Mouse (Mus musculus): ENCODE data around the gene Birc6. TPM values are rescaled to one million over a fixed set of nuclear protein-coding genes. Genes with fewer than 3 reads are reported as not detected.

The Birc6 gene
- total and polyA plus RNA-seq, 2 experiments, result 33.2 to 107 TPM

GRCm38 (mm10) chr17:74599396-74599795, 71.3 kb downstream of the Birc6 start:
- WGBS, result 48% methylated on average over 2 of the region's 2 CpGs

GRCm38 (mm10) chr17:74601201-74601600, 73.1 kb downstream of the Birc6 start:
- peaks cover 32% of the 10 kb centered on the region for H3K36me3 ChIP-seq (ENCODE audit: control insufficient read depth, insufficient read depth, low read length)
- H3K27ac ChIP-seq (replicated peaks; ENCODE audit: insufficient read depth, low read depth, low read length), result peak overlapping the region; percentile 91
- DNase-seq (ENCODE audit: extremely low read depth, low read depth, low spot score), result peak; percentile 83
- H3K9ac ChIP-seq (ENCODE audit: low read depth, low read length), result peak overlapping the region; percentile 60; the same call in 1 of the 2 replicates
- WGBS, result 11% methylated on average over 1 of the region's 1 CpGs
- peaks cover 6% of the 10 kb centered on the region; the same call in 1 of the 2 replicates for H3K79me2 ChIP-seq (ENCODE audit: control insufficient read depth, insufficient read depth, low read length)
- no peak overlapping the region for H3K4me3 ChIP-seq (ENCODE audit: insufficient read depth, low read depth, low read length)
- H3K27me3 ChIP-seq (ENCODE audit: control insufficient read depth, insufficient read depth, low read length), result no peaks in the 10 kb centered on the region
- TF ChIP-seq POLR2A (IDR thresholded peaks at IDR 0.05; ENCODE audit: extremely low read depth, insufficient read depth, low read length), result no peak
- H3K4me1 ChIP-seq (ENCODE audit: control insufficient read depth, insufficient read depth, low read length), result peaks cover 24% of the 10 kb centered on the region

More at GRCm38 (mm10) chr17:74599396-74599795, 71.3 kb downstream of the Birc6 start:
- H3K79me2 ChIP-seq (ENCODE audit: control insufficient read depth, insufficient read depth, low read length), result peaks cover 6% of the 10 kb centered on the region; the same call in 1 of the 2 replicates
- 0 out of 2 replicates have a peak overlapping the region, but pooled peaks have one; percentile 42 for H3K9ac ChIP-seq (ENCODE audit: low read depth, low read length)
- no peaks in the 10 kb centered on the region for H3K27me3 ChIP-seq (ENCODE audit: control insufficient read depth, insufficient read depth, low read length)
- TF ChIP-seq CTCF (IDR thresholded peaks at IDR 0.05; ENCODE audit: low read depth, low read length) (no peak), POLR2A (IDR thresholded peaks at IDR 0.05; ENCODE audit: extremely low read depth, insufficient read depth, low read length) (no peak)
- peaks cover 36% of the 10 kb centered on the region for H3K36me3 ChIP-seq (ENCODE audit: control insufficient read depth, insufficient read depth, low read length)
- H3K27ac ChIP-seq (replicated peaks; ENCODE audit: insufficient read depth, low read depth, low read length), result peak overlapping the region; percentile 48
- peaks cover 19% of the 10 kb centered on the region for H3K4me1 ChIP-seq (ENCODE audit: control insufficient read depth, insufficient read depth, low read length)
- DNase-seq (ENCODE audit: extremely low read depth, low read depth, low spot score), result peak; percentile 75
- H3K4me3 ChIP-seq (ENCODE audit: insufficient read depth, low read depth, low read length), result no peak overlapping the region; the same call in 1 of the 2 replicates

DNA sequence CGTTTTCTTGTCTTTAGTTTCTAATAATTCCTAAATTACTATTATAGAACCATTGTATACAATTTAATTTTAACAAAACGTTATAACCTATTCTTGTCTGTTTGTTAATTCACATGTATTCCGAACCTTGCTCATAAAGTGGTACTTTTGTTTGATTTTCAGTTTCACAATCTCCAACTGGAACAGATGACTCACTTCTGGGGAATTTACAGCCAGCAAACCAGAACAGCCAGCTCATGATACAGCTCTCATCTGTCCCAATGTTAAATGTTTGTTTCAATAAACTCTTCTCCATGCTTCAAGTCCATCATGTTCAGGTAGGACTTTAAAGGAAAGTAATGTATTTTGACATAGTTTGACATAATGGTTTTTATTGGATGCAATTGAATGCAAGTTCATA, 102.7 kb downstream of the Birc6 start:
- 41% methylated on average over 3 of the region's 3 CpGs for WGBS
- DNase-seq (ENCODE audit: extremely low read depth, low read depth, low spot score), result peak; percentile 65
- no peak overlapping the region for H3K4me3 ChIP-seq (ENCODE audit: insufficient read depth, low read depth, low read length)
- peaks cover 3% of the 10 kb centered on the region; the same call in 1 of the 2 replicates for H3K79me2 ChIP-seq (ENCODE audit: control insufficient read depth, insufficient read depth, low read length)
- TF ChIP-seq POLR2A (IDR thresholded peaks at IDR 0.05; ENCODE audit: extremely low read depth, insufficient read depth, low read length) (no peak), CTCF (IDR thresholded peaks at IDR 0.05; ENCODE audit: low read depth, low read length) (no peak)
- H3K27me3 ChIP-seq (ENCODE audit: control insufficient read depth, insufficient read depth, low read length), result no peaks in the 10 kb centered on the region
- H3K4me1 ChIP-seq (ENCODE audit: control insufficient read depth, insufficient read depth, low read length), result no peaks in the 10 kb centered on the region; the same call in 1 of the 2 replicates
- H3K9ac ChIP-seq (ENCODE audit: low read depth, low read length), result no peak overlapping the region
- H3K27ac ChIP-seq (replicated peaks; ENCODE audit: insufficient read depth, low read depth, low read length), result no peak overlapping the region
- H3K36me3 ChIP-seq (ENCODE audit: control insufficient read depth, insufficient read depth, low read length), result peaks cover 62% of the 10 kb centered on the region

DNA sequence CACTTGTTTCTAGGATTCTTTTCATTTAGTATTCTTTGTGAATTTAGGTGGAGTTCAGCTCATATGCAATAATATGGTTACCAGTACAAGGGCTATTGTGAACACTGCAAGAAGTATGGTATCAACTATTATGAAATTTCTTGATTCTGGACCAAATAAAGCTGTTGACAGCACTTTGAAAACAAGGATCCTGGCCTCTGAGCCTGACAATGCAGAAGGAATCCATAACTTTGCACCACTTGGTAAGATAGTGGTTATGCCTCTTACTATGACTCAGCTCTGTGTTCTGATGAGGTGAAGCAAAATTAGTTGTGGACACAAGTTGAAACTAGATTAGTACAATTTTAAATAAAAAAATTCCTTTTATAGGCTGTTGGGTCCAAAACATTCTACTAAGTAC, 114.3 kb downstream of the Birc6 start:
- no peak overlapping the region for H3K27ac ChIP-seq (replicated peaks; ENCODE audit: insufficient read depth, low read depth, low read length)
- no peaks in the 10 kb centered on the region for H3K27me3 ChIP-seq (ENCODE audit: control insufficient read depth, insufficient read depth, low read length)
- H3K79me2 ChIP-seq (ENCODE audit: control insufficient read depth, insufficient read depth, low read length), result no peaks in the 10 kb centered on the region
- H3K36me3 ChIP-seq (ENCODE audit: control insufficient read depth, insufficient read depth, low read length), result peaks cover 54% of the 10 kb centered on the region
- no peak for DNase-seq (ENCODE audit: extremely low read depth, low read depth, low spot score)
- no peak overlapping the region for H3K4me3 ChIP-seq (ENCODE audit: insufficient read depth, low read depth, low read length)
- no peak overlapping the region for H3K9ac ChIP-seq (ENCODE audit: low read depth, low read length)
- H3K4me1 ChIP-seq (ENCODE audit: control insufficient read depth, insufficient read depth, low read length), result no peaks in the 10 kb centered on the region
- no peak for TF ChIP-seq POLR2A (IDR thresholded peaks at IDR 0.05; ENCODE audit: extremely low read depth, insufficient read depth, low read length)
- no peak for TF ChIP-seq CTCF (IDR thresholded peaks at IDR 0.05; ENCODE audit: low read depth, low read length)

GRCm38 (mm10) chr17:74658362-74658761, 130.3 kb downstream of the Birc6 start:
- Histone ChIP-seq H3K27ac (replicated peaks; ENCODE audit: insufficient read depth, low read depth, low read length) (no peak overlapping the region), H3K4me1 (ENCODE audit: control insufficient read depth, insufficient read depth, low read length) (no peaks in the 10 kb centered on the region), H3K79me2 (ENCODE audit: control insufficient read depth, insufficient read depth, low read length) (no peaks in the 10 kb centered on the region; the same call in 1 of the 2 replicates), H3K9ac (ENCODE audit: low read depth, low read length) (no peak overlapping the region), H3K4me3 (ENCODE audit: insufficient read depth, low read depth, low read length) (no peak overlapping the region), H3K27me3 (ENCODE audit: control insufficient read depth, insufficient read depth, low read length) (no peaks in the 10 kb centered on the region), H3K36me3 (ENCODE audit: control insufficient read depth, insufficient read depth, low read length) (peaks cover 51% of the 10 kb centered on the region)
- 100% methylated on average over 3 of the region's 3 CpGs for WGBS
- DNase-seq (ENCODE audit: extremely low read depth, low read depth, low spot score), result no peak
- TF ChIP-seq POLR2A (IDR thresholded peaks at IDR 0.05; ENCODE audit: extremely low read depth, insufficient read depth, low read length) (no peak), CTCF (IDR thresholded peaks at IDR 0.05; ENCODE audit: low read depth, low read length) (no peak)

GRCm38 (mm10) chr17:74668010-74668409, 139.9 kb downstream of the Birc6 start:
- H3K4me1 ChIP-seq (ENCODE audit: control insufficient read depth, insufficient read depth, low read length), result no peaks in the 10 kb centered on the region
- no peaks in the 10 kb centered on the region for H3K27me3 ChIP-seq (ENCODE audit: control insufficient read depth, insufficient read depth, low read length)
- 17% methylated on average over 1 of the region's 1 CpGs for WGBS
- no peak overlapping the region for H3K27ac ChIP-seq (replicated peaks; ENCODE audit: insufficient read depth, low read depth, low read length)
- H3K36me3 ChIP-seq (ENCODE audit: control insufficient read depth, insufficient read depth, low read length), result peaks cover 48% of the 10 kb centered on the region
- no peak for DNase-seq (ENCODE audit: extremely low read depth, low read depth, low spot score)
- H3K4me3 ChIP-seq (ENCODE audit: insufficient read depth, low read depth, low read length), result no peak overlapping the region
- TF ChIP-seq CTCF (IDR thresholded peaks at IDR 0.05; ENCODE audit: low read depth, low read length) (no peak), POLR2A (IDR thresholded peaks at IDR 0.05; ENCODE audit: extremely low read depth, insufficient read depth, low read length) (no peak)
- no peaks in the 10 kb centered on the region for H3K79me2 ChIP-seq (ENCODE audit: control insufficient read depth, insufficient read depth, low read length)
- H3K9ac ChIP-seq (ENCODE audit: low read depth, low read length), result no peak overlapping the region
